Mouse (Mus musculus) cortical plate, adult 2 months (tissue): ENCODE measurements at regions not wholly inside any gene's neighbourhood (a gene's known extent, or its start where the extent isn't known, plus 50 kb on each side); places are given as distances from the start of the nearest gene placed in this dataset.

Experiments
- H3K27ac ChIP-seq: fragments of 200-500 bp; 2 replicates; pipeline ENCODE4 v1.5.1; 2012; ENCODE audit warnings: low read length, control low read depth, inconsistent platforms; ENCODE audit not compliant: insufficient read depth
- H3K4me1 ChIP-seq: fragments of 200-500 bp; 2 replicates; pipeline ENCODE4 v1.6.1; 2011; ENCODE audit warnings: low read length; ENCODE audit not compliant: control insufficient read depth, insufficient read depth
- H3K4me3 ChIP-seq: fragments of 200-500 bp; 2 replicates; pipeline ENCODE4 v1.5.1; 2011; ENCODE audit warnings: mild to moderate bottlenecking, low read length, control low read depth; ENCODE audit not compliant: insufficient read depth
- CTCF ChIP-seq: fragments of 200-500 bp; IDR thresholded peaks from 2 replicates; pipeline ENCODE4 v1.5.1; 2011; ENCODE audit warnings: mild to moderate bottlenecking, control low read depth, low read length; ENCODE audit not compliant: insufficient read depth; ENCODE audit errors: extremely low read depth
- POLR2A ChIP-seq: fragments of 200-500 bp; IDR thresholded peaks from 2 replicates; pipeline ENCODE4 v1.6.1; 2011; ENCODE audit warnings: mild to moderate bottlenecking, low read length, control low read depth; ENCODE audit not compliant: insufficient read depth; ENCODE audit errors: extremely low read depth

- TF ChIP-seq CTCF (no peak), POLR2A (no peak)
- Histone ChIP-seq H3K4me3 (no peak overlapping the region), H3K4me1 (peaks cover 1% of the 10 kb centered on the region; the same call in 1 of the 2 replicates), H3K27ac (no peak overlapping the region)
These were observed 507.4 kb upstream of the Nrsn1 start for GRCm38 (mm10) chr13:25777706-25778105.

DNA sequence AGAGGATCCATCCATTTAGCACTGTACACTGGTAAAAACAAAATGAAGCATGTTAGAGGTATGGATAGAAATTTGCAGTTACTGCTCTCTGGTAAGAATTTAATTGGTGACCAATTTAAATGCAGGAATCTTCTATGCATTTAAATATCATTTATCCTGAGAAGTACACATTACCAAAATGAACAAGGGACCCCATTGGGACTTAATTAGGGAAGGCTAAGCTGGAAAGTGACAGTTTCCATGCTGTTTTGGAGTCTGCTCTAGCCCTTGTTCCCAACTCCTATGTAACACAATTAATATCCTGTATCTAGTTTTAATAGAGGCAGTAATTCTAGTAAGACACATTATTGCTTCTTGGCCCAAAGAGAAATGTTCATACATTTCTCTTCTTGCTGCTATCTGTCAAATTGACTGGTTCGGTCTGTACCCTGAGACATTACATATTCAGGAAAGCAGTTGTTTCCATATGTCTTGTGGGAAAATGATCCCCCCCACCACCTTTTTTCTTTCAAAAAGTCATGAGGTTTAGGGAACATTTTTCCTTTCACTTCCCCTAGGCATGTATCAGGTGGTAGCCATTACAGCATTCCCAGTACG is 504.4 kb upstream of the Nrsn1 start:
- Histone ChIP-seq H3K4me3 (no peak overlapping the region), H3K4me1 (peaks cover 1% of the 10 kb centered on the region; the same call in 1 of the 2 replicates), H3K27ac (no peak overlapping the region)
- TF ChIP-seq POLR2A, result no peak
- TF ChIP-seq CTCF, result no peak

- Histone ChIP-seq H3K27ac (no peak overlapping the region), H3K4me3 (no peak overlapping the region), H3K4me1 (no peaks in the 10 kb centered on the region; the same call in 1 of the 2 replicates)
- TF ChIP-seq POLR2A, result no peak
- no peak for TF ChIP-seq CTCF
These were observed 484.3 kb upstream of the Nrsn1 start for GRCm38 (mm10) chr13:25754515-25755105.

DNA sequence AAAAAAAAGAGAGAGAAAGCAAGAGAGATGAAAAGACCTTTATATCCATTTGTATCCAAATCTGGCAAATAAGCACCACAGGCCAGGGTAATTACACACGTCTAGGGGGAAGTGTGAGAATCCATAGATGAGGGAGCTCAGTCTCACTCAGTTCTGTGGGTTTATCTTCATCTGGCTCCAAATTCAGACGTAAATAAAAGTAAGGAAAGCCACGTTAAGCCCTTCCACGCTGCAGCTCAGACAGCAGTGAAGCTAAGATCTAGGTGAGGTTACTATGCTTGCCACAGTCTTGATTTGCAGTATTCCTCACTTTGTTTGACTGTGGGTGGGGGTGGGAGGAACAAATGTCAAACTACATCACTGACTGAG is 481.1 kb upstream of the Nrsn1 start:
- no peaks in the 10 kb centered on the region; the same call in 1 of the 2 replicates for H3K4me1 ChIP-seq
- no peak for TF ChIP-seq CTCF
- no peak for TF ChIP-seq POLR2A
- H3K27ac ChIP-seq, result no peak overlapping the region
- H3K4me3 ChIP-seq, result no peak overlapping the region

DNA sequence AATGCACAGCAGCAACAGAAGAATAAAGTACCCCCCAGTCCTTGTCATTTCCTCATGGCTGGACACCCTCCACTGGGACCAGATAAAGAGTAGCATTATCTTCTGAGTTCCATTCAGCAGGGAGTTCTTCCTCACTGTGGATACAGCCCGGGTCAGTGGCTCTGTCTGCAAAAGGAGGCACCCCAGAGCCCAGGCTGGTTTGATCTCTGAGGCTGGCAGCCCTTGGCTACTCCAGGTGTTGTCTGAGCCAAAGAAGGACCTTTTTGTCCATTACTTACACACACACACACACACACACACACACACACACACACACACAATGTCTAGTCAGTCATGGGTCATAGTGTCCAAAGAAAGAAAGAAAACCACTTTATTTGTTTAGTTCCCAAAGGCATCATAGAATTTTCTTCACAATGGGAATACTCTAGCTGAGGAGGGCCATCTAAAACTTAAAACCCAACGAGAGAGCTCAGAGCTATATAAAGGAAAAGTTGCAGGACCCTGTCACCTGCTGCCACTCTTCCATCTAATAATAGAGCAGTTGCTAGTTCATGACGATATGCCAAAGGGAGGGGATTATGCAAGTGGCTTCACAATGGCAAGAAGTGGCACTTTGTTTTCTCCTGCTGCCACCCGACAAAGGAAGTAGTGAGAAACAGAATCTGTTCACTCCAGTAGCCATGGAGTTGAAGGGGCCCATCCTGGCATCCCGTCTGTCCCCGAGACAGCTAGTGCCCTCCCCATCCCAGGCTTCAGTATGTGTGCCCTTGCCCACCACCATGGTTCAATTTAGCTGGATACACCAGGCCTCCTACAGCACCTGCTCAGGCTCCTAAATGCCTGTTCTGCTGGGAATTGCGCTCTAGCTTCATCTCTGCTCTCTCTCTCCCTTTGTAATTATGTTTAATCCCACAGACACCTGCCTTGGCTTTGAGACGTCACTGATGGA is 480.4 kb upstream of the Nrsn1 start:
- no peak for TF ChIP-seq POLR2A
- TF ChIP-seq CTCF, result no peak
- Histone ChIP-seq H3K27ac (no peak overlapping the region), H3K4me3 (no peak overlapping the region), H3K4me1 (no peaks in the 10 kb centered on the region; the same call in 1 of the 2 replicates)

GRCm38 (mm10) chr13:25738601-25739000 is 468.3 kb upstream of the Nrsn1 start:
- Histone ChIP-seq H3K4me3 (no peak overlapping the region), H3K27ac (no peak overlapping the region), H3K4me1 (no peaks in the 10 kb centered on the region)
- TF ChIP-seq CTCF (no peak), POLR2A (no peak)

DNA sequence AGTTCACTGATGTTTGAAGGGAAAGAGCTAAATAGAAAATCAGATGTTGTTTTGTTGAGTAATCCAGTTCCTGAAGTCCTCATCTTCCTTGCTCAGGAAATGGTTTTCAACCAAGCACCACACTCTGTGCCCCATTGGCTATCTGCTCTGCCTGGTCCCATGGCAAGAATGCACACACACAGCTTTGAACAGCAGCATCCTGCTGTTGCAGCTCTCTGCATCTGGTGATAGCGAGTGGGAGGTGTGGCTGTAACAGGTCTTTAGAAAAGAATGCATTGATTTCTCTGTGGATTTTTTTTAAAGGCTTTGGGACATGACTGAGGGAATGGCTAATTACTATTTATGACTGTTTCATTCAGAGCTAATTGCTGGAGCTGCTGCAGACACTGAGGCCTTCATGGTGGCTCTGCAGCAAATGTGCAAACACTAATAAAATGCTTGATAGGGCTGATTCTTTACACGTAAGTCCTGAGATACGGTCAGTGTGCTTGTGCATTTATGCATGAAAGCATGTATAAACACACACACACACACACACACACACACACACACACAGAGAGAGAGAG is 459.1 kb upstream of the Nrsn1 start:
- no peak overlapping the region for H3K4me3 ChIP-seq
- TF ChIP-seq POLR2A, result no peak
- TF ChIP-seq CTCF, result no peak
- H3K4me1 ChIP-seq, result no peaks in the 10 kb centered on the region
- H3K27ac ChIP-seq, result no peak overlapping the region

DNA sequence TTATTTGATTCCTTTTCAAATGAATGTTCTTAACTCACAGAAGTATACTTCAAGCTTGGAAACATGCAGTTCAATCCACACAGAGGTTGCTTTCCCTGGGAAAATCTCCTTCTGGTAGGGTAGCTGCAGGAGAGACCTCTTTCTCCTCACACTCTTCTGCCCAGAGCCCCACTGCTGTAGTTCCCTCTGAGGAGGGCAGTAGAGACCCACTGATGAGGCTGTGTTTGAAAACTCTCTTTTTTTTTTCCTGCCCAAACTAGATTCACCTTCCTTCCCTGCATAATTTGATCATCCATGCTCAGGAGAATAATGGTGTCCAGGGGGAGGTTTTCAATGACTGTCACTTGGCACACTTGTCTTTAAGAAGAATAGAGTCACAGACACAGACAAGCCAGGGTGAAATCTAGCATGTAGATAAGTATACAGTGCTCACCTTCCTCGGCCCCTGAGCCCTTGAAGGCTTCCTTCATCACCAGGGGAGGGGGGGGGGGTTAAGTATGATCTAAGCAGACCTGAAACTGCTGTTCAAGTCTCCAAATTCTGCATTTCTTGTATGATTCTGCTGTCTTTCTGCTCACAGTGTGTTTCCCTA is 457.3 kb upstream of the Nrsn1 start:
- Histone ChIP-seq H3K4me3 (no peak overlapping the region), H3K4me1 (no peaks in the 10 kb centered on the region), H3K27ac (no peak overlapping the region)
- TF ChIP-seq POLR2A (no peak), CTCF (peak; percentile 49)

DNA sequence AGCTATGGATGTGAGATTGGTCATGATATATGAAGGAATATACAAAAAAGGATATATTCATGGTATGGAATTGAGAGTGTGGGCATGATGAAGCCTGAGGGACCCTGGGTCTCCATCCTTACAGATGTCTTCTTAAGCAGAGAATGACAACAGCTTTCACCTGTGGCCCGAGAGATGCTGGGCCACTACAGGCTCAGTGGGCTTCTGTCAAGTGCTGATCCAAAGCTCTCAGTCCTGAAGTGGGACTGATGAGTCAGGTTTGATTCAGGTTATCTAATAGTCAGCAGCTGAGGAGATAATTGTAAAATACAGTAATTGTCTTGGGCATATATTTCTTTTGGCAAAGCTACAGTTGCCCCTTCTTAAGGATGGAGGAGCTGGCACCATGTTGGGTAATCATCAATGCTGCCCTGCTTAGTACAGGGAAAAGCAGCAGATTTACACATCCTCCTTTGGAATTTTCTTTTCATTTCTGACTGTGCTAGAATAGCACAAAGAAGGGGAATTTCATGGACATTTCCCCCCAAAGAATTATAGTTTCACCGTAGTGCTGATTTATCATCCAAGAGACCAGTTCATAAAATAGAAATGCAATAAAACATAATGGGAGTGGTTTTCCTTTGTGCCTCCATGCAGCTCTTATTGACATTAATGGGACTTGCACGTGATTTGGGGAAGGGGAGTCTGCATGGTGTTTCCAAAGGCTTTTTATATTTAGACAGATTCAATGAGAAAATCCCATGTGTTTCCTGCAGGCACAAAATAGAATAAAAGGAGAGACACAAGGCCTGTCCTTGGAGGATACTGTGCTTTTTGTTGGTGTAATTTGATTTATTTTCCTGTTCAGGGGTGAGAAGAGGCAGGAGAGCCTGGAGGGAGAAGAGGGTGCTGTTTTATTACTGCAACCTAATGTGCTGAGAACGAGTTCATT is 452.6 kb upstream of the Nrsn1 start:
- Histone ChIP-seq H3K27ac (no peak overlapping the region), H3K4me1 (no peaks in the 10 kb centered on the region), H3K4me3 (no peak overlapping the region)
- TF ChIP-seq POLR2A (no peak), CTCF (no peak)
